Mouse (Mus musculus) left cerebral cortex, adult 9 months (tissue): ENCODE data around the gene Prpf6.
A peak's percentile ranks its signal among the peaks of the same experiment; 100 is the strongest.

Source experiments
- DNase-seq, 2 experiments: peaks; one replicate each; pipeline ENCODE4 v3.0.0; 2022; ENCODE audit warnings: low spot score in 2 of 2

Gene Prpf6

GRCm38 (mm10) chr2:181580131-181580772 lies 11.4 kb upstream of the Prpf6 start:
- no peak for DNase-seq

- peak; percentile 68 to 83 for DNase-seq
Observed at GRCm38 (mm10) chr2:181581016-181581401, 10.7 kb upstream of the Prpf6 start.

GRCm38 (mm10) chr2:181581402-181582120 lies 10.1 kb upstream of the Prpf6 start:
- DNase-seq = peak; percentile 69 to 86

GRCm38 (mm10) chr2:181582358-181582757 lies 9.3 kb upstream of the Prpf6 start:
- DNase-seq = no peak

GRCm38 (mm10) chr2:181582939-181583338 lies 8.7 kb upstream of the Prpf6 start:
- DNase-seq = no peak

GRCm38 (mm10) chr2:181583460-181584257 lies 8.0 kb upstream of the Prpf6 start:
- no peak for DNase-seq

- no peak for DNase-seq
Observed at GRCm38 (mm10) chr2:181584411-181584942, 7.2 kb upstream of the Prpf6 start, which contains the start of gene Uckl1. Uckl1 (minus strand) TSS chr2:181584892.

GRCm38 (mm10) chr2:181585506-181585905 lies 6.2 kb upstream of the Prpf6 start:
- DNase-seq = no peak

GRCm38 (mm10) chr2:181586124-181586523 lies 5.5 kb upstream of the Prpf6 start:
- DNase-seq = no peak

GRCm38 (mm10) chr2:181587796-181588195 lies 3.9 kb upstream of the Prpf6 start:
- DNase-seq = no peak

- DNase-seq = no peak
Observed at GRCm38 (mm10) chr2:181588229-181588780, 3.4 kb upstream of the Prpf6 start.

- no peak for DNase-seq
Observed at GRCm38 (mm10) chr2:181589011-181589731, 2.5 kb upstream of the Prpf6 start.

- DNase-seq = no peak
Observed at GRCm38 (mm10) chr2:181589732-181590105, 1.9 kb upstream of the Prpf6 start.

- DNase-seq = no peak
Observed at GRCm38 (mm10) chr2:181590471-181590870, 1.2 kb upstream of the Prpf6 start.

GRCm38 (mm10) chr2:181592231-181593041 lies 768 bp downstream of the Prpf6 start, which contains the start of gene Zfp512b:
Zfp512b (minus strand) TSS chr2:181592803.
- DNase-seq = peak in 1 of 2 experiments; percentile 60

GRCm38 (mm10) chr2:181593042-181593421 lies 1.4 kb downstream of the Prpf6 start:
- DNase-seq = no peak

- no peak for DNase-seq
Observed at GRCm38 (mm10) chr2:181593937-181594336, 2.3 kb downstream of the Prpf6 start.

- DNase-seq = no peak
Observed at GRCm38 (mm10) chr2:181594946-181595696, 3.5 kb downstream of the Prpf6 start.

GRCm38 (mm10) chr2:181596221-181596960 lies 4.7 kb downstream of the Prpf6 start:
- DNase-seq = no peak
